Mouse (Mus musculus): ENCODE results near the gene Taar1. TPM values are rescaled to one million over a fixed set of nuclear protein-coding genes. Genes with fewer than 3 reads are reported as not detected.

The Taar1 gene
- total RNA-seq, 2 experiments from 2014 or later = not detected

GRCm38 (mm10) chr10:23970656-23971165, 50.6 kb downstream of the Taar1 start, which contains the start of gene Taar5:
Gene Taar5 (plus strand): TSS chr10:23970706.
- no peak for ATAC-seq (ENCODE audit: poor library complexity, severe bottlenecking)

Other genes with a start within 250 kb of the Taar1 start
- gene Rps12, start 133.1 kb upstream of the Taar1 start, total RNA-seq (2015) = 3,100 and 3,214 TPM in 2 replicates
- 812 and 986 TPM in 2 replicates for gene Rps12, start 133.1 kb upstream of the Taar1 start, total RNA-seq (2017)
- 0.18 and 0.34 TPM in 2 replicates for gene Slc18b1, start 123.4 kb upstream of the Taar1 start, total RNA-seq (2015)
- 0.37 TPM in 1 of 2 replicates, not detected in the other for gene Slc18b1, start 123.4 kb upstream of the Taar1 start, total RNA-seq (2017)
- gene Vnn3, start 68.9 kb upstream of the Taar1 start, total RNA-seq (2015) = 2.2 and 4.3 TPM in 2 replicates
- 7.4 and 11.0 TPM in 2 replicates for gene Vnn3, start 68.9 kb upstream of the Taar1 start, total RNA-seq (2017)
- gene Vnn1, start 25.7 kb upstream of the Taar1 start, total RNA-seq (2015) = not detected in 2 replicates
- not detected in 2 replicates for gene Vnn1, start 25.7 kb upstream of the Taar1 start, total RNA-seq (2017)
- not detected in 2 replicates for gene Taar2, start 18.2 kb downstream of the Taar1 start, total RNA-seq (2015)
- gene Taar2, start 18.2 kb downstream of the Taar1 start, total RNA-seq (2017) = not detected in 2 replicates
- gene Taar3, start 29.2 kb downstream of the Taar1 start, total RNA-seq (2015) = not detected in 2 replicates
- gene Taar3, start 29.2 kb downstream of the Taar1 start, total RNA-seq (2017) = not detected in 2 replicates
- gene Taar4, start 40.1 kb downstream of the Taar1 start, total RNA-seq (2015) = not detected in 2 replicates
- gene Taar4, start 40.1 kb downstream of the Taar1 start, total RNA-seq (2017) = not detected in 2 replicates
- not detected in 2 replicates for gene Taar5, start 50.4 kb downstream of the Taar1 start, total RNA-seq (2015)
- gene Taar5, start 50.4 kb downstream of the Taar1 start, total RNA-seq (2017) = not detected in 2 replicates
- not detected in 2 replicates for gene Taar6, start 65.3 kb downstream of the Taar1 start, total RNA-seq (2015)
- not detected in 2 replicates for gene Taar6, start 65.3 kb downstream of the Taar1 start, total RNA-seq (2017)
- gene Taar7a, start 73.1 kb downstream of the Taar1 start, total RNA-seq (2015) = not detected in 2 replicates
- not detected in 2 replicates for gene Taar7a, start 73.1 kb downstream of the Taar1 start, total RNA-seq (2017)
- not detected in 2 replicates for gene Taar7b, start 79.6 kb downstream of the Taar1 start, total RNA-seq (2015)
- not detected in 2 replicates for gene Taar7b, start 79.6 kb downstream of the Taar1 start, total RNA-seq (2017)
- gene Taar7d, start 106.9 kb downstream of the Taar1 start, total RNA-seq (2015) = not detected in 2 replicates
- not detected in 2 replicates for gene Taar7d, start 106.9 kb downstream of the Taar1 start, total RNA-seq (2017)
- not detected in 2 replicates for gene Taar7e, start 117.3 kb downstream of the Taar1 start, total RNA-seq (2015)
- gene Taar7e, start 117.3 kb downstream of the Taar1 start, total RNA-seq (2017) = not detected in 2 replicates
- gene Taar7f, start 129.2 kb downstream of the Taar1 start, total RNA-seq (2015) = not detected in 2 replicates
- not detected in 2 replicates for gene Taar7f, start 129.2 kb downstream of the Taar1 start, total RNA-seq (2017)
- gene Taar8a, start 156.1 kb downstream of the Taar1 start, total RNA-seq (2015) = not detected in 2 replicates
- gene Taar8a, start 156.1 kb downstream of the Taar1 start, total RNA-seq (2017) = not detected in 2 replicates
- gene Taar8b, start 171.9 kb downstream of the Taar1 start, total RNA-seq (2015) = not detected in 2 replicates
- not detected in 2 replicates for gene Taar8b, start 171.9 kb downstream of the Taar1 start, total RNA-seq (2017)
- not detected in 2 replicates for gene Taar8c, start 181.6 kb downstream of the Taar1 start, total RNA-seq (2015)
- gene Taar8c, start 181.6 kb downstream of the Taar1 start, total RNA-seq (2017) = not detected in 2 replicates
- not detected in 2 replicates for gene Taar9, start 189.2 kb downstream of the Taar1 start, total RNA-seq (2015)
- not detected in 2 replicates for gene Taar9, start 189.2 kb downstream of the Taar1 start, total RNA-seq (2017)
- gene Stx7, start 228.9 kb downstream of the Taar1 start, total RNA-seq (2015) = 163 and 174 TPM in 2 replicates
- gene Stx7, start 228.9 kb downstream of the Taar1 start, total RNA-seq (2017) = 174 and 189 TPM in 2 replicates